Mouse (Mus musculus) myocyte (in vitro differentiated cells): ENCODE results near the gene Gcgr. TPM values are rescaled to one million over a fixed set of nuclear protein-coding genes. Genes with fewer than 3 reads are reported as not detected.
A peak's percentile ranks its signal among the peaks of the same experiment; 100 is the strongest.

Source experiments
- H3K27me3 ChIP-seq: one replicate; pipeline ENCODE4 v1.6.1; 2011; ENCODE audit not compliant: control insufficient read depth, insufficient read depth, insufficient read length
- H3K36me3 ChIP-seq: one replicate; pipeline ENCODE4 v1.6.1; 2011; ENCODE audit not compliant: control insufficient read depth, insufficient read depth
- H3K4me2 ChIP-seq: one replicate; pipeline ENCODE4 v1.6.1; 2011; ENCODE audit warnings: low read depth, control low read depth
- H3K4me3 ChIP-seq: one replicate; pipeline ENCODE4 v1.5.1; 2011; ENCODE audit warnings: mild to moderate bottlenecking, control low read depth, moderate library complexity
- H3K79me2 ChIP-seq: one replicate; pipeline ENCODE4 v1.6.1; 2011; ENCODE audit not compliant: control insufficient read depth, insufficient read depth
- H3ac ChIP-seq: one replicate; pipeline ENCODE4 v1.6.1; 2011; ENCODE audit not compliant: control insufficient read depth, insufficient read length
- CEBPB ChIP-seq: IDR thresholded peaks from 2 replicates; pipeline ENCODE4 v1.6.1; 2011; ENCODE audit warnings: mild to moderate bottlenecking, moderate library complexity; ENCODE audit not compliant: poor library complexity, insufficient read depth, severe bottlenecking
- E2F4 ChIP-seq: IDR thresholded peaks from one replicate; pipeline ENCODE4 v1.6.1; 2011; ENCODE audit warnings: mild to moderate bottlenecking, control low read depth, moderate library complexity; ENCODE audit not compliant: insufficient read depth
- MAX ChIP-seq: IDR thresholded peaks from one replicate; pipeline ENCODE4 v1.6.1; 2011; ENCODE audit warnings: low read depth, mild to moderate bottlenecking, control low read depth
- MYOD1 ChIP-seq, 3 experiments: IDR thresholded peaks; one replicate each; pipeline ENCODE4 v1.6.1; 2011; ENCODE audit warnings: control low read depth in 2 of 3, low read depth in 2 of 3, mild to moderate bottlenecking in 2 of 3, moderate library complexity in 1 of 3; ENCODE audit not compliant: insufficient read length in 2 of 3, control insufficient read depth in 1 of 3
- MYOG ChIP-seq, 3 experiments: IDR thresholded peaks; one replicate each; pipeline ENCODE4 v1.6.1; 2011; ENCODE audit warnings: control low read depth in 2 of 3, low read depth in 2 of 3, mild to moderate bottlenecking in 2 of 3; ENCODE audit not compliant: insufficient read length in 2 of 3, control insufficient read depth in 1 of 3, insufficient read depth in 1 of 3
- POLR2A ChIP-seq: IDR thresholded peaks from one replicate; pipeline ENCODE4 v1.6.1; 2011; ENCODE audit warnings: low read depth, mild to moderate bottlenecking, control low read depth, moderate library complexity; ENCODE audit not compliant: insufficient read length
- POLR2AphosphoS2 ChIP-seq: IDR thresholded peaks from one replicate; pipeline ENCODE4 v1.6.1; 2011; ENCODE audit warnings: low read depth, control low read depth; ENCODE audit not compliant: insufficient read length
- REST ChIP-seq: IDR thresholded peaks from one replicate; pipeline ENCODE4 v1.6.1; 2011; ENCODE audit warnings: mild to moderate bottlenecking, control low read depth, moderate library complexity; ENCODE audit not compliant: insufficient read depth, insufficient read length
- SRF ChIP-seq: IDR thresholded peaks from one replicate; pipeline ENCODE4 v1.6.1; 2011; ENCODE audit warnings: low read depth; ENCODE audit not compliant: control insufficient read depth, insufficient read length
- TCF12 ChIP-seq: IDR thresholded peaks from one replicate; pipeline ENCODE4 v1.6.1; 2011; ENCODE audit warnings: mild to moderate bottlenecking, control low read depth; ENCODE audit not compliant: poor library complexity, insufficient read depth, severe bottlenecking
- TCF3 ChIP-seq: IDR thresholded peaks from one replicate; pipeline ENCODE4 v1.6.1; 2011; ENCODE audit warnings: low read depth, control low read depth; ENCODE audit not compliant: insufficient read length
- USF1 ChIP-seq: IDR thresholded peaks from one replicate; pipeline ENCODE4 v1.6.1; 2011; ENCODE audit warnings: low read depth, mild to moderate bottlenecking, control low read depth, moderate library complexity
- polyA plus RNA-seq: library from polyadenylated mRNA; unstranded; fragments of >200 nt; fragmentation: generic; extraction: Trizol; gene quantifications from one replicate; pipeline ENCODE4 v1.2.1, GENCODE M21; 2012; ENCODE audit warnings: missing spikeins

Gcgr gene
- polyA plus RNA-seq, 1 experiment: 0.05 TPM

- Histone ChIP-seq H3ac (peak within 1 kb of the TSS; percentile 63), H3K4me3 (peak within 1 kb of the TSS; percentile 75), H3K27me3 (no peaks in the 10 kb centered on the region), H3K4me2 (peak within 1 kb of the TSS; percentile 99), H3K36me3 (no peaks in the 10 kb centered on the region), H3K79me2 (peaks cover 33% of the 10 kb centered on the region)
- TF ChIP-seq MAX (no peak), TCF12 (no peak), E2F4 (peak; percentile 26), MYOD1 (IDR thresholded peaks at IDR 0.05; ENCODE audit: control insufficient read depth in 1 of 3, insufficient read length in 2 of 3, low read depth in 2 of 3) (peak in 1 of 3 experiments; percentile 40), MYOG (IDR thresholded peaks at IDR 0.05; ENCODE audit: control insufficient read depth in 1 of 3, insufficient read depth in 1 of 3, insufficient read length in 2 of 3, low read depth in 2 of 3) (peak in 1 of 3 experiments; percentile 28), POLR2A (peak; percentile 92), USF1 (peak; percentile 89), POLR2AphosphoS2 (peak; percentile 93)
These were observed 18.9 kb downstream of the Gcgr start, which contains the start of gene Mcrip1 for GRCm38 (mm10) chr11:120549168-120549945. TSS of gene Mcrip1 (minus strand) at chr11:120549727.

- no peaks in the 10 kb centered on the region for H3K27me3 ChIP-seq
- TF ChIP-seq MAX: no peak
- TF ChIP-seq CEBPB: peak; percentile 20; the same call in 1 of the 2 replicates
- no peak for TF ChIP-seq TCF3
- no peak for TF ChIP-seq E2F4
- peak overlapping the region; percentile 99 for H3K4me2 ChIP-seq
- H3K79me2 ChIP-seq: peaks cover 33% of the 10 kb centered on the region
- peak overlapping the region; percentile 75 for H3K4me3 ChIP-seq
- no peaks in the 10 kb centered on the region for H3K36me3 ChIP-seq
- peak overlapping the region; percentile 63 for H3ac ChIP-seq
These were observed 19.7 kb downstream of the Gcgr start for GRCm38 (mm10) chr11:120549986-120550809.

- TF ChIP-seq TCF12 (no peak), MYOG (IDR thresholded peaks at IDR 0.05; ENCODE audit: control insufficient read depth in 1 of 3, insufficient read depth in 1 of 3, insufficient read length in 2 of 3, low read depth in 2 of 3) (no peak), POLR2AphosphoS2 (no peak), MYOD1 (IDR thresholded peaks at IDR 0.05; ENCODE audit: control insufficient read depth in 1 of 3, insufficient read length in 2 of 3, low read depth in 2 of 3) (no peak), E2F4 (no peak), POLR2A (no peak), TCF3 (no peak), CEBPB (no peak), REST (no peak), MAX (no peak), USF1 (no peak)
- no peaks in the 10 kb centered on the region for H3K27me3 ChIP-seq
- peak within 1 kb of the TSS; percentile 99 for H3K4me2 ChIP-seq
- H3ac ChIP-seq: peak within 1 kb of the TSS; percentile 63
- H3K36me3 ChIP-seq: no peaks in the 10 kb centered on the region
- peaks cover 31% of the 10 kb centered on the region for H3K79me2 ChIP-seq
- H3K4me3 ChIP-seq: peak within 1 kb of the TSS; percentile 75
These were observed 20.4 kb downstream of the Gcgr start, which contains the start of gene Ppp1r27 for GRCm38 (mm10) chr11:120550810-120551440. TSS of gene Ppp1r27 (minus strand) at chr11:120551132.

DNA sequence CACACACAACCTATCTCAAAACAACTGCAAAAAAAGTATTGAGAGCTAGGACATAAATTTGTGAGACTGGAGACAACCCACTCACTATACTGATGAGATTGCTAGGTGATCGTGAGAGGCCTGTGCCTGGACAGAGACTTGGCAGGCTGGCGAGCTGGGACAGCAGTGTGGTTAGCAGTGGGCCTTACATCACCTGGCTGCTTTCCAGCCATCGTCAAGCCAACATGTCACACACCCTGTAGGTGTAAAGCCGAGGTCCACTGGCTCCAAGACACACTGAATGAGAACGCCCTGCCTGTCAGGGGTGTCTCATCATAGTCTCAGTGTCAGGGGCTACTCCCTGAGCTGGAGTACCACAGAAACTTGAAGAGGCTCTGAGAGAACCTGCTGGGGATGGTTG is 22.2 kb downstream of the Gcgr start:
- no peak overlapping the region for H3ac ChIP-seq
- no peaks in the 10 kb centered on the region for H3K36me3 ChIP-seq
- H3K4me3 ChIP-seq: no peak overlapping the region
- no peaks in the 10 kb centered on the region for H3K27me3 ChIP-seq
- TF ChIP-seq TCF12 (no peak), SRF (no peak), CEBPB (no peak), POLR2AphosphoS2 (no peak)
- no peak overlapping the region for H3K4me2 ChIP-seq
- H3K79me2 ChIP-seq: peaks cover 14% of the 10 kb centered on the region
